Mouse (Mus musculus): ENCODE data around the gene Adsl. TPM values are rescaled to one million over a fixed set of nuclear protein-coding genes. Genes with fewer than 3 reads are reported as not detected.
"Not testable (repeated sequence)": the region's sequence is repeated elsewhere in the genome, so short reads cannot be mapped to it uniquely, and the experiment has no call there.

Adsl gene
- polyA plus RNA-seq (2015; fragmentation: Nextera tagmentation; extraction: Ambion mirVana), result 101 TPM in 2 replicates

GRCm38 (mm10) chr15:80948145-80949135 lies at the start of gene Adsl:
TSS of gene Adsl (plus strand) at chr15:80948490.
- peak; percentile 96 for ATAC-seq

GRCm38 (mm10) chr15:80899806-80900205 lies 48.5 kb upstream of the Adsl start:
- no peaks in the 10 kb centered on the region for H3K4me1 ChIP-seq (replicated peaks)
- no peaks in the 10 kb centered on the region for H3K9me3 ChIP-seq
- no peak for ATAC-seq
- H3K27me3 ChIP-seq, result no peaks in the 10 kb centered on the region
- WGBS, result 87% methylated on average over 2 of the region's 2 CpGs
- H3K27ac ChIP-seq, result no peak overlapping the region
- H3K4me2 ChIP-seq (replicated peaks), result no peak overlapping the region
- peaks cover 88% of the 10 kb centered on the region for H3K36me3 ChIP-seq
- H3K4me3 ChIP-seq (replicated peaks), result no peak overlapping the region
- no peak overlapping the region for H3K9ac ChIP-seq (replicated peaks)

More at GRCm38 (mm10) chr15:80948145-80949135, at the start of gene Adsl:
- Histone ChIP-seq H3K36me3 (peaks cover 15% of the 10 kb centered on the region), H3K9me3 (no peaks in the 10 kb centered on the region), H3K4me3 (replicated peaks) (peak within 1 kb of the TSS; percentile 77), H3K4me1 (replicated peaks) (peaks cover 16% of the 10 kb centered on the region), H3K27ac (peak within 1 kb of the TSS; percentile 63), H3K9ac (replicated peaks) (peak within 1 kb of the TSS; percentile 73), H3K27me3 (no peaks in the 10 kb centered on the region), H3K4me2 (replicated peaks) (peak within 1 kb of the TSS; percentile 74)
- WGBS, result under 1% methylated on average over 63 of the region's 63 CpGs

- Histone ChIP-seq H3K9ac (replicated peaks) (no peak overlapping the region), H3K36me3 (peaks cover 88% of the 10 kb centered on the region), H3K4me2 (replicated peaks) (no peak overlapping the region), H3K4me3 (replicated peaks) (no peak overlapping the region), H3K27me3 (no peaks in the 10 kb centered on the region), H3K9me3 (no peaks in the 10 kb centered on the region), H3K27ac (no peak overlapping the region), H3K4me1 (replicated peaks) (no peaks in the 10 kb centered on the region)
- 90% methylated on average over 6 of the region's 6 CpGs for WGBS
- ATAC-seq, result no peak
These were observed 46.3 kb upstream of the Adsl start for GRCm38 (mm10) chr15:80901806-80902513.

GRCm38 (mm10) chr15:80904776-80905175 lies 43.5 kb upstream of the Adsl start:
- not testable (repeated sequence) for H3K27ac ChIP-seq; ATAC-seq; H3K4me3 ChIP-seq (replicated peaks); H3K4me1 ChIP-seq (replicated peaks); H3K9ac ChIP-seq (replicated peaks); H3K27me3 ChIP-seq; H3K9me3 ChIP-seq; H3K4me2 ChIP-seq (replicated peaks)
- 99% methylated on average over 6 of the region's 6 CpGs for WGBS
- peaks cover 79% of the 10 kb centered on the region for H3K36me3 ChIP-seq

- H3K27ac ChIP-seq, result no peak overlapping the region
- ATAC-seq, result no peak
- H3K4me1 ChIP-seq (replicated peaks), result no peaks in the 10 kb centered on the region
- no peaks in the 10 kb centered on the region for H3K27me3 ChIP-seq
- no peak overlapping the region for H3K9ac ChIP-seq (replicated peaks)
- no peak overlapping the region for H3K4me2 ChIP-seq (replicated peaks)
- WGBS, result 94% methylated on average over 3 of the region's 3 CpGs
- H3K36me3 ChIP-seq, result peaks cover 78% of the 10 kb centered on the region
- H3K4me3 ChIP-seq (replicated peaks), result no peak overlapping the region
- no peaks in the 10 kb centered on the region for H3K9me3 ChIP-seq
These were observed 38.1 kb upstream of the Adsl start for GRCm38 (mm10) chr15:80910183-80910582.

- Histone ChIP-seq H3K36me3 (peaks cover 77% of the 10 kb centered on the region), H3K9ac (replicated peaks) (no peak overlapping the region), H3K27ac (no peak overlapping the region), H3K9me3 (no peaks in the 10 kb centered on the region), H3K4me3 (replicated peaks) (no peak overlapping the region), H3K4me1 (replicated peaks) (no peaks in the 10 kb centered on the region), H3K4me2 (replicated peaks) (no peak overlapping the region), H3K27me3 (no peaks in the 10 kb centered on the region)
- no peak for ATAC-seq
- WGBS, result 92% methylated on average over 4 of the region's 4 CpGs
These were observed 37.3 kb upstream of the Adsl start for GRCm38 (mm10) chr15:80910790-80911531.

GRCm38 (mm10) chr15:80912175-80912574 lies 36.1 kb upstream of the Adsl start:
- Histone ChIP-seq H3K4me1 (replicated peaks) (no peaks in the 10 kb centered on the region), H3K4me2 (replicated peaks) (no peak overlapping the region), H3K36me3 (peaks cover 76% of the 10 kb centered on the region), H3K9me3 (no peaks in the 10 kb centered on the region), H3K27ac (no peak overlapping the region), H3K4me3 (replicated peaks) (no peak overlapping the region), H3K27me3 (no peaks in the 10 kb centered on the region), H3K9ac (replicated peaks) (no peak overlapping the region)
- ATAC-seq, result no peak
- WGBS, result 92% methylated on average over 3 of the region's 3 CpGs

- Histone ChIP-seq H3K36me3 (peaks cover 83% of the 10 kb centered on the region), H3K27ac (no peak overlapping the region), H3K4me2 (replicated peaks) (no peak overlapping the region), H3K4me1 (replicated peaks) (no peaks in the 10 kb centered on the region), H3K9me3 (no peaks in the 10 kb centered on the region), H3K4me3 (replicated peaks) (no peak overlapping the region), H3K27me3 (no peaks in the 10 kb centered on the region), H3K9ac (replicated peaks) (no peak overlapping the region)
- ATAC-seq, result no peak
- WGBS, result 95% methylated on average over 1 of the region's 1 CpGs
These were observed 34.5 kb upstream of the Adsl start for GRCm38 (mm10) chr15:80913803-80914202.

GRCm38 (mm10) chr15:80915850-80916249 lies 32.4 kb upstream of the Adsl start:
- Histone ChIP-seq H3K9ac (replicated peaks) (no peak overlapping the region), H3K9me3 (no peaks in the 10 kb centered on the region), H3K27ac (no peak overlapping the region), H3K4me1 (replicated peaks) (no peaks in the 10 kb centered on the region), H3K4me2 (replicated peaks) (no peak overlapping the region), H3K27me3 (no peaks in the 10 kb centered on the region), H3K36me3 (peaks cover 90% of the 10 kb centered on the region), H3K4me3 (replicated peaks) (no peak overlapping the region)
- no peak for ATAC-seq
- WGBS, result 80% methylated on average over 2 of the region's 2 CpGs

- no peak overlapping the region for H3K9ac ChIP-seq (replicated peaks)
- no peak overlapping the region for H3K4me2 ChIP-seq (replicated peaks)
- peaks cover 90% of the 10 kb centered on the region for H3K36me3 ChIP-seq
- no peaks in the 10 kb centered on the region for H3K4me1 ChIP-seq (replicated peaks)
- no peaks in the 10 kb centered on the region for H3K9me3 ChIP-seq
- H3K27ac ChIP-seq, result no peak overlapping the region
- 92% methylated on average over 7 of the region's 7 CpGs for WGBS
- ATAC-seq, result no peak
- no peak overlapping the region for H3K4me3 ChIP-seq (replicated peaks)
- no peaks in the 10 kb centered on the region for H3K27me3 ChIP-seq
These were observed 31.7 kb upstream of the Adsl start for GRCm38 (mm10) chr15:80916621-80917020.

- Histone ChIP-seq H3K4me2 (replicated peaks) (no peak overlapping the region), H3K27me3 (no peaks in the 10 kb centered on the region), H3K36me3 (peaks cover 88% of the 10 kb centered on the region), H3K4me1 (replicated peaks) (no peaks in the 10 kb centered on the region), H3K4me3 (replicated peaks) (no peak overlapping the region), H3K27ac (no peak overlapping the region), H3K9me3 (no peaks in the 10 kb centered on the region), H3K9ac (replicated peaks) (no peak overlapping the region)
- ATAC-seq, result no peak
- 97% methylated on average over 3 of the region's 3 CpGs for WGBS
These were observed 27.9 kb upstream of the Adsl start for GRCm38 (mm10) chr15:80920346-80920745.
